Mouse (Mus musculus) ovary, postnatal 36 days (tissue): ENCODE measurements around the gene Gm20695.

ENCODE experiments used
- DNase-seq: peaks from one replicate; pipeline ENCODE4 v3.0.0; 2022; ENCODE audit warnings: low spot score, mixed read lengths

Gene Gm20695

DNA sequence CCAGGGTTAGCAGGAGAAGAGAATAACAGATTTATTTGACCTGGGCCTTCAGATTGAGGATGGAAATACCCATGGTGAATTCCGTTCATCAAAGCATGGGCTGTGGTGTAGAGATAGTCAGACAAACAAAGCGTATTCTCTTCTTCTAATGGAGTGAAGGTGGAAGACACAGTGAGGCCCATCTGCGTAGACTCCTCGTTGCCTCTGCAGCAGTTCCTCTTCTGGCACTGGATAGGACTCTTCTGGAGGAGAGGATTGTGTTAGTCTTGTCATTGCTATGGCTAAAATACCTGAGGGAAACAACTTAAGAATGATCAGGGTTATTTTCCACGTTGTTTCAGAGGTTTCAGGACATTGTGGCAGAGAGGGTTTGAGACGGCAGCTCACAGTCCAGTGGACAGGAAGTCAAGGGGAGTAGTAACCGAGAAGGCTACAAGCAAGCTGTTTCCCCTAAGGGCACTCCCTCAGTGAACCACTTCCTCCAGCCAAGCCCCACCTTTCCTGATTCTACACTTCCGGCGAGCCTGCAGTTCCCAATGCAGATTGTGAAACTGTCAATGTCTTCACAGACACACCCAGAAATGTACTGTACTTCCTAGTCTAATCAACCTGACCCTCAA is 10.8 kb downstream of the Gm20695 start:
- no peak for DNase-seq

DNA sequence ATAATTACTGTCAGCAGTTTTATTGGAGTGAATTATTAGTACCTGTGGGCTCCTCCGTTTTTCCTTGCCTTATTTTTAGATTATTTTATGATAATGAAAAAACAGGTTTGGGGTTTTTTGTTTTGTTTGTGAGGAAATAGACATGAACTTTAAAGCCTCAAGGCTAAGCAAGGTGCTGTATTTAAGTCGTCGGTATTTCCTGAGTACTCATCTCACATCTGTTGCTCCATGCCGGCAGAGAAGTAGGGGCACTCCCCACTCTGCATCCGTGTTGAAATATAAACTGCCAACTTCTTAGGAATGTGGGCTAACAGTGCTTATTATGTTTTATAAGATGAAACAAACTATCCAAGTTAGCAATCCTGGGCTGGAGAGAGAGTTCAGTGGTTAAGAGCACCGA is 11.6 kb downstream of the Gm20695 start:
- no peak for DNase-seq

GRCm38 (mm10) chr16:3896553-3896952 is 12.1 kb downstream of the Gm20695 start:
- DNase-seq, result no peak

DNA sequence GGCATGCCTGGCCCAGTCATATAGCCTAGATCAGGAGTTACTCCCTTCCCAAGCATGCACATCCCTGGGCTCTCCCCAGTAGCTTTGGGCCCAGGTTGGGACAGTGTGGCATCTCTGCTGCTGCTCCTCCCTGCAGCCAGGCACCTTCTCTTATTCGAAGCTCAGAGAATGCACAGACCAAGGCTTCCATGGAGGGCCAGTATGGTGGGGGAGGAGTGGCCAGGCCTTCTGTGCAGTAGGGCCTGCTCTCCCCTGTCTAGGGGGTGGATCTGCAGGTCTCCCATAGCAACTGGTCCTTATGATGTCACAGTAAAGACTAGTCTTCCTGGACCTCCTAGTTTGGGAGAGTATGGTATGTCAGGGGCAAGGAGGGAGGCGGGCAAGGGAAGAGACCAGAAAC is 23.0 kb downstream of the Gm20695 start:
- DNase-seq, result no peak

DNA sequence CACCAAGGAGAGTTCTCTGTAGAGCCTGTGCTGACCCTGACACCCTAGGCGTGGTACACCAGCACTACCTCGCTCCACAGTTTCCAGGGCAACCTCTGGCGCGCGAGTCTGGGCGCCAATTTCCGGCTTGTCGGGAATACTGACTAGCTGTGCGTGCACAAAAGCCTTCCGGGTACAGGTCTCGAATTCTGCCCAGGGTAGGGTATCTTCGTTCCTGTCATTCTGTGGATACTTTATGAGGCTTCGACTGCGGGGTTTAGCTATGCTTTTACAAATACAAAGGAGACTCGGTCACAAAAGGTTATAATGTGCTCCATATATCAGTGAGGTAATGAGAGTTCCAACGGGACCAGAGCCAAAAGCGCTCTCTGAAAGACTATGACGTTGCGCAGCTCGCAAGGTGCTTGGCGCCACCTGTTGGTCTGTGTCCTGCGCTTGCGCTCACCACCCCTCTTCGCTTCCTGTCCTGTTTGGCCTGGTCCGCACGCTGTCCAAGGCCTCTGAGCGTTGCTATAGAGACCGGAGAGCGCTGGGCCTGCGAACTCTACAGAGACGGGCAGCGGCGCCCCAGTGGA is 24.2 kb downstream of the Gm20695 start, which contains the start of the genes 1700037C18Rik and Cluap1:
1700037C18Rik (minus strand) TSS at position 153 of the 575 bp plus-strand sequence.
Cluap1 (plus strand) TSS at position 265 of the 575 bp plus-strand sequence.
- peak; percentile 91 for DNase-seq

DNA sequence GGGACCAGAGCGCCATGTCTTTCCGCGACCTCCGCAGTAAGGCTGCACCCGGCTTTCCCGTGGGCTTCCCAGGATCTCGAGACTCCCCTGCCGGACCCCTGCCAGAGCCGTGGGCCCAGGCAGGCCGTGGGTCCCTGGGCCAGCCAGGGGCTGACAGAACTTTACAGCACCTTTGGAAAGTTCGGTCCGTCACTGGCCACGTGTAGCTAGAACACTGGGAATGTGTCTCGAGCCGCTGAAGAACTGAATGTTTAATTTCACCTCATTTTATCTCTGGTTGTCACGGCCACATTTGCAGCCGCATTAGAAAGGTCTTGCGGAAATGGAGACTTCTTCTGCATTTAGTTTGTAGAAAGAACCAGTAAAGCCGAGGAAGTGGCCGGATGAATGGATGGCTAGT is 24.7 kb downstream of the Gm20695 start:
- no peak for DNase-seq

GRCm38 (mm10) chr16:3920756-3921155 is 36.3 kb downstream of the Gm20695 start:
- no peak for DNase-seq

GRCm38 (mm10) chr16:3923515-3923914 is 39.1 kb downstream of the Gm20695 start:
- no peak for DNase-seq

- DNase-seq, result no peak
Measured at GRCm38 (mm10) chr16:3923966-3924365, 39.5 kb downstream of the Gm20695 start.

GRCm38 (mm10) chr16:3928582-3928981 is 44.1 kb downstream of the Gm20695 start:
- DNase-seq, result no peak

DNA sequence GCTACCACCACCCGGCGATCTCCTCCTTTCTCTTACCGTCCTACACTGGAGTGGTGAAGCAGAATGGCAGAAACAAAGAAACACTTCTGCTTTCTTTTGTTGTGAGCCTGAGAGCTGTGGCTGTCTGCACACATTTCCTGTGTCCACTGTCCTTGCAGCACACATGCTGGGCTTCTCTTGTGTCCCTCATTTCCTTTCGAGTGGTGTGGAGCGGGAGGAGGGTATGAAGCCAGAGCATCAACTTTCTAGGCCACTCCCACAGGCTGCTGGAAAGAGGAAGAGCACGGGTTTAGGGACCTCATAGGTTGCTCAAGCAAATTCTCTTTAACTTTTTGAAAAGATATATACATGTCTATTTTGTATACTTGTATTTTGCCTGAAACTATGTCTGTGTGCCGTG is 44.7 kb downstream of the Gm20695 start:
- no peak for DNase-seq

GRCm38 (mm10) chr16:3933536-3933935 is 49.1 kb downstream of the Gm20695 start:
- DNase-seq, result no peak

- no peak for DNase-seq
Measured at GRCm38 (mm10) chr16:3934091-3934490, 49.6 kb downstream of the Gm20695 start.

DNA sequence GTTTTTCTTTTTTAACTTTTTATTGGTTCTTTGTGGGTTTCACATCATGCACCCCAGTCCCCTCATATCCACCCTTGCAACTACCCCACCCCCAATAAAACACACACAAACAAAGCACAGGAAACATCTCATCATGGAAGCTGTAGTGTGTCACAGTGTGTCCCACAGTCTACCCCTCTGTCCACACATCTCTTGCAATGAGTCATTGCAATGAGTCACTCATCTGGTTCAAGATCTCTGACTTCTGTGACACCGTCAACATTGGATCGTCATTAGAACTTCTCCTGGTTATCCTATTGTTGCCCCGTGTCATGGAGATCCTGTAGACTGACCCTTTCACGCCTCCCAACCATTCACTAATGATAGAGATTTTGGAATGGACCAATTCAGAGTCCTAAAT is 50.3 kb downstream of the Gm20695 start:
- no peak for DNase-seq

DNA sequence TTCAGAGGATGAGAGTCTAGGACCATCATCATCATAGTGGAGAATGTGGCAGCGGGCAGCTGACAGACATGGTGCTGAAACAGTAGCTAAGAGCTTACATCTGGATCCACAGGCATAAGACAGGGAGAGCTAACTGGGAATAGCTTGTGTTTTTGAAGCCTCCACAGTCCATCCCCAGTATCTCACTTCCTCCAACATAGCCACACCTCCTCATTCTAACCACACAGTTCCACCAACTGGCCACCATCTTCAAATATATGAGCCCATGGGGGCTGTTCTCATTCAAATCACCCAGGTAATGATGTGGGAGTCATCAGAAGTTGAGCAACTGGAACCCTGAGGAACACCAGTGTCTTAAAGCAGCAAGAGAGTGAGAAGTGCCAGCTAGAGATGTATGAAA is 66.7 kb downstream of the Gm20695 start:
- DNase-seq, result no peak

- no peak for DNase-seq
Measured at GRCm38 (mm10) chr16:3956369-3956768, 71.9 kb downstream of the Gm20695 start.

DNA sequence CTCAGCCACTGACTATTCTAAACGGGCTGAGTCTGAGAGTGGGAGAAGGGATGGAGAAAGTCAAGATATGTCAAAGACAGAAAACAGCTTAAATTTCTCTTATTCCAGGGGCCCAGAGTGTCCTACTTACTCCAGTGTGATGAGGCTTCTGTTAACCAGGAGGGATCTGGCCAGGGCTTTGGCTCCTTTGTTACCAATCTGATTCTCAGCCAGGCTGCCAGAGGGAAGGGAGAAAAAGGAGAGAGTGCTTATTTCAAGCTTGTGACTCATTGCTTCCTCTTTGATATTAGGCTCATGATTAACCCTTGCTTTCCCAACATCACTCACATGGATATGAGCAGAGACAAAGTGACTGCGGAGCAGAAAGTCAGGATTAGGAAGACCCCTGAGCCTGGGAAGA is 74.8 kb downstream of the Gm20695 start:
- no peak for DNase-seq

DNA sequence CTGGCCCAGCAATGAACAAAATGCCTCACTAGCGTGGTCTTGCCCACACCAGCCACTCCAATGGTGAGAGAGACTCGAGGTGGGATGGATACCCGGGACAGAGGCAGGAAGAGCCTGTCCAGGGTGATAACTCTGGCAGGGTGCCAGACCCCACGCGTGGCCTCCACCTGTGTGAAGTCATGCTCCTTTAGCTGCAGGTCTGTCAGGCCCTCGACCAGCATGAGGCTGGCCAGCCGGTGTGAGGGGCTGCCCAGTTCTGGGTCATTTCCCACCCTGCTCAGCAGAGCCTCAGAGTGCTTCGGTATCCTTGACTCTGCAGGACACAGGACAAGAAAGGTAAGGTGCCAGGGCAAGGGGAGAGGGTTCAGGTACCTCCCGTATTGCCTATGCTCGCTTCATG is 80.5 kb downstream of the Gm20695 start:
- no peak for DNase-seq

DNA sequence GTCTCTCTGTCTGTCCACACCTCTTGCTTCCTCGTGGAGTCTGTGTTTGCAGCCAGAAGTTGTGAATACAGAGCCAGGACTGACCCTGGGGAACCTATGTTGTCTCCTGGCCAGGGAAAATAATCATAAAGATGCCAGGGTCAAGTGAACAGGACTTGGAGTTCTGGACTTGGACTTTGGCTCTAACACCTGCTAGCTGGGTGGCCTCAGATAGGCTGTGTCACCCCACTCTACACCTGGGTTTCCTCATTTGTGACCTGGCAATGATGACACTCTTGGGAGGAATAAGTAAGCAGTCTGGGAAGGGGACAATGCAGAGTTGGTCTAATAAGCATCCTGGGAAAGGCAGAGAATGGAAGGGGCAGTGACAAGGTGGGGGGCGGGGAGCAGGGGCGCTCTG is 81.1 kb downstream of the Gm20695 start:
- DNase-seq, result no peak
